Mouse (Mus musculus) stomach, embryonic 16.5 days (tissue): ENCODE data around the gene Ddx3x. TPM values are rescaled to one million over a fixed set of nuclear protein-coding genes. Genes with fewer than 3 reads are reported as not detected.
"Not testable (repeated sequence)": the region's sequence is repeated elsewhere in the genome, so short reads cannot be mapped to it uniquely, and the experiment has no call there.

ENCODE experiments used
- ATAC-seq: fragments of 200-750 bp; cut with Nextera tagmentation; 2 replicates; pipeline ENCODE4 v1.8.0; 2017; ENCODE audit warnings: moderate number of reproducible peaks, moderate TSS enrichment; ENCODE audit not compliant: insufficient read depth, low FRiP score
- H3K27ac ChIP-seq: fragments of 300-500 bp; sonication (generic); 2 replicates; pipeline ENCODE4 v1.5.1; 2014; ENCODE audit warnings: low read length
- H3K27me3 ChIP-seq: fragments of 300-500 bp; sonication (generic); 2 replicates; pipeline ENCODE4 v1.6.1; 2014; ENCODE audit warnings: low read length, control low read depth, mixed read lengths; ENCODE audit not compliant: control insufficient read depth, insufficient read depth
- H3K36me3 ChIP-seq: fragments of 300-500 bp; sonication (generic); 2 replicates; pipeline ENCODE4 v1.6.1; 2014; ENCODE audit warnings: low read length; ENCODE audit not compliant: control insufficient read depth, insufficient read depth
- H3K4me1 ChIP-seq: fragments of 300-500 bp; sonication (generic); 2 replicates; pipeline ENCODE4 v1.6.1; 2014; ENCODE audit warnings: low read length, control low read depth, mixed read lengths; ENCODE audit not compliant: control insufficient read depth, insufficient read depth
- H3K4me2 ChIP-seq: fragments of 300-500 bp; sonication (generic); 2 replicates; pipeline ENCODE4 v1.6.1; 2014; ENCODE audit warnings: low read depth, low read length, mixed read lengths
- H3K4me3 ChIP-seq: fragments of 300-500 bp; sonication (generic); replicated peaks from 2 replicates; pipeline ENCODE4 v1.5.1; 2014; ENCODE audit warnings: mild to moderate bottlenecking, low read length
- H3K9ac ChIP-seq: fragments of 300-500 bp; sonication (generic); 2 replicates; pipeline ENCODE4 v1.6.1; 2014; ENCODE audit warnings: low read length
- H3K9me3 ChIP-seq: fragments of 300-500 bp; sonication (generic); replicated peaks from 2 replicates; pipeline ENCODE4 v1.6.1; 2016; ENCODE audit warnings: low read length, control low read depth; ENCODE audit not compliant: control insufficient read depth
- WGBS: fragments of 180-500 bp; shearing (Covaris S2); extraction: QIAGEN DNeasy Blood & Tissue Kit; methylation state at CpG from one replicate; pipeline ENCODE4 v1.1.7; 2014; 5-methylcytosine and 5-hydroxymethylcytosine counted together
- polyA plus RNA-seq: library from polyadenylated mRNA; unstranded; fragments of >200 nt; fragmentation: Nextera tagmentation; extraction: Ambion mirVana; gene quantifications from 2 replicates; pipeline ENCODE4 v1.2.1, GENCODE M21; 2015

Ddx3x gene
- polyA plus RNA-seq, 1 experiment from 2014 or later = 117 TPM

DNA sequence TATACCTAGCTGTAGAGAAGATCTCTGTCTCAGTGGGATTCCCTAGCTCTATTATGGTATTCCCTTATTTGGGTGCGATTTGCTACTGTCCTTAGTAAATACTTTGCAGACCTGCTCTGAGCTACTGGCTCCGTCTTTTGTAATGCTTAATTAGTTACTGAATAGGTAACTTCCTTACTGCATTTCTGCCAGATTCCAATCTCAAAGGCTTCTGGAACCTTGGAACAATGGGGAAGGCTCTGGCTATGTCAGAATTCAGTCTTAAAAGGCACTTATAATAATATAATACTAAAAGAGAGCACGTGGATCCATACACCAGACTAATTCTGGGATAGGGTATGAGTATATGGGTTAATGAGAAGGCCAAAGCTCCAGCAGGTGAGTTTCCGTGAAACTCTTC, 15.5 kb downstream of the Ddx3x start:
- not testable (repeated sequence) for H3K27me3 ChIP-seq, H3K9me3 ChIP-seq, H3K9ac ChIP-seq, H3K36me3 ChIP-seq, ATAC-seq, H3K4me2 ChIP-seq, H3K27ac ChIP-seq, H3K4me3 ChIP-seq, H3K4me1 ChIP-seq
- WGBS = 32% methylated on average over 4 of the region's 4 CpGs

DNA sequence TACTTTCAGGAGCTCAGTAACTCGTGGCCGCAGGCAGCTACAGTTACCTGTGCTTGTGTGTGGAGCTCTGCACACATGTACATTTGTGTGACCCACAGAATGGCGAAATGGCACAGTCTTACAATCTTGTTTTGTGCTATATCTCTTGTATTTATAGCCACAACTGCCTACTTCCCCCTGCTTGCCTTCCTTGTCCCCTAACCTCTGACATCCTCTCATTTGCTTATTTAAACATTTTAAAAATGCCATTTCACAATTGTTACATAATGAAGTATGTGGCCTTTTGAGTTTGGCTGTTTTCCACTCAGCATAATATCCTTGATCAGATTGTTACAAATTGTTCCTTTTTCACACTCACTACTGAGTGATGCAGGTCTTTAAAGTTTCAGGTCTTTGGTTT, 25.4 kb downstream of the Ddx3x start:
- no peak overlapping the region for H3K27ac ChIP-seq
- no peak for ATAC-seq
- H3K9me3 ChIP-seq = no peaks in the 10 kb centered on the region
- no peak overlapping the region for H3K4me2 ChIP-seq
- no peak overlapping the region for H3K9ac ChIP-seq
- no peaks in the 10 kb centered on the region; the same call in 1 of the 2 replicates for H3K27me3 ChIP-seq
- WGBS = 72% methylated on average over 3 of the region's 3 CpGs
- no peaks in the 10 kb centered on the region for H3K36me3 ChIP-seq
- no peaks in the 10 kb centered on the region for H3K4me1 ChIP-seq
- H3K4me3 ChIP-seq = no peak overlapping the region

- no peak overlapping the region for H3K4me2 ChIP-seq
These were observed 30.6 kb downstream of the Ddx3x start for GRCm38 (mm10) chrX:13311396-13311795.

GRCm38 (mm10) chrX:13329611-13330010, 48.8 kb downstream of the Ddx3x start:
- H3K27me3 ChIP-seq = peaks cover 5% of the 10 kb centered on the region
- no peak for ATAC-seq
- no peak overlapping the region for H3K9ac ChIP-seq
- no peak overlapping the region for H3K27ac ChIP-seq
- H3K4me1 ChIP-seq = no peaks in the 10 kb centered on the region
- no peak overlapping the region for H3K4me2 ChIP-seq
- H3K36me3 ChIP-seq = no peaks in the 10 kb centered on the region
- H3K9me3 ChIP-seq = no peaks in the 10 kb centered on the region
- H3K4me3 ChIP-seq = no peak overlapping the region
- WGBS = 87% methylated on average over 7 of the region's 7 CpGs

More at GRCm38 (mm10) chrX:13311396-13311795, 30.6 kb downstream of the Ddx3x start:
- H3K9me3 ChIP-seq = no peaks in the 10 kb centered on the region
- H3K36me3 ChIP-seq = no peaks in the 10 kb centered on the region
- H3K4me3 ChIP-seq = no peak overlapping the region
- H3K4me1 ChIP-seq = no peaks in the 10 kb centered on the region
- H3K27ac ChIP-seq = no peak overlapping the region
- WGBS = 62% methylated on average over 4 of the region's 4 CpGs
- no peaks in the 10 kb centered on the region; the same call in 1 of the 2 replicates for H3K27me3 ChIP-seq
- no peak overlapping the region for H3K9ac ChIP-seq
- no peak for ATAC-seq

Other genes starting within 250 kb of the Ddx3x start
- gene Usp9x, start 209.5 kb upstream of the Ddx3x start, polyA plus RNA-seq = 24.6 and 25.8 TPM in 2 replicates
- gene Nyx, start 185.1 kb downstream of the Ddx3x start, polyA plus RNA-seq = 0.06 TPM in 2 replicates